Mouse (Mus musculus): ENCODE results near the gene AC161166.1.

AC161166.1 gene

GRCm38 (mm10) chr7:24512355-24512754 lies at the start of gene AC161166.1:
AC161166.1 (minus strand) TSS chr7:24512455.
- DNase-seq (ENCODE audit: low spot score in 2 of 2) = no peak

- no peak for DNase-seq (ENCODE audit: low spot score in 2 of 2)
Observed at GRCm38 (mm10) chr7:24561450-24561849, 49.2 kb upstream of the AC161166.1 start.

- DNase-seq (ENCODE audit: low spot score in 2 of 2) = no peak
Observed at GRCm38 (mm10) chr7:24555786-24556185, 43.5 kb upstream of the AC161166.1 start.

GRCm38 (mm10) chr7:24551985-24552759 lies 39.9 kb upstream of the AC161166.1 start:
- DNase-seq (ENCODE audit: low spot score in 2 of 2) = no peak

- DNase-seq (ENCODE audit: low spot score in 2 of 2) = no peak
Observed at GRCm38 (mm10) chr7:24547534-24548036, 35.3 kb upstream of the AC161166.1 start.

- DNase-seq (ENCODE audit: low spot score in 2 of 2) = peak; percentile 97 to 100
Observed at GRCm38 (mm10) chr7:24546634-24547389, 34.6 kb upstream of the AC161166.1 start.

- DNase-seq (ENCODE audit: low spot score in 2 of 2) = peak; percentile 25 to 38
Observed at GRCm38 (mm10) chr7:24546068-24546614, 33.9 kb upstream of the AC161166.1 start, which contains the start of the genes Pinlyp and Xrcc1. Pinlyp (minus strand) TSS chr7:24546118. Xrcc1 (plus strand) TSS chr7:24546289.

GRCm38 (mm10) chr7:24544506-24544905 lies 32.3 kb upstream of the AC161166.1 start:
- DNase-seq (ENCODE audit: low spot score in 2 of 2) = no peak

GRCm38 (mm10) chr7:24539686-24540085 lies 27.4 kb upstream of the AC161166.1 start:
- peak in 1 of 2 experiments; percentile 9 for DNase-seq (ENCODE audit: low spot score in 2 of 2)

GRCm38 (mm10) chr7:24538701-24539100 lies 26.4 kb upstream of the AC161166.1 start:
- DNase-seq (ENCODE audit: low spot score in 2 of 2) = no peak

- no peak for DNase-seq (ENCODE audit: low spot score in 2 of 2)
Observed at GRCm38 (mm10) chr7:24538154-24538553, 25.9 kb upstream of the AC161166.1 start.

- DNase-seq (ENCODE audit: low spot score in 2 of 2) = no peak
Observed at GRCm38 (mm10) chr7:24537591-24537990, 25.3 kb upstream of the AC161166.1 start.

- no peak for DNase-seq (ENCODE audit: low spot score in 2 of 2)
Observed at GRCm38 (mm10) chr7:24537081-24537480, 24.8 kb upstream of the AC161166.1 start.

- DNase-seq (ENCODE audit: low spot score in 2 of 2) = no peak
Observed at GRCm38 (mm10) chr7:24534301-24534700, 22.0 kb upstream of the AC161166.1 start.

- no peak for DNase-seq (ENCODE audit: low spot score in 2 of 2)
Observed at GRCm38 (mm10) chr7:24533806-24534205, 21.6 kb upstream of the AC161166.1 start.

GRCm38 (mm10) chr7:24533031-24533571 lies 20.8 kb upstream of the AC161166.1 start:
- DNase-seq (ENCODE audit: low spot score in 2 of 2) = no peak

- DNase-seq (ENCODE audit: low spot score in 2 of 2) = peak; percentile 52 to 60
Observed at GRCm38 (mm10) chr7:24531211-24531971, 19.1 kb upstream of the AC161166.1 start.

GRCm38 (mm10) chr7:24530062-24530931 lies 18.0 kb upstream of the AC161166.1 start, which contains the start of gene Irgq:
Irgq (plus strand) TSS chr7:24530689.
- peak; percentile 97 to 99 for DNase-seq (ENCODE audit: low spot score in 2 of 2)

- DNase-seq (ENCODE audit: low spot score in 2 of 2) = no peak
Observed at GRCm38 (mm10) chr7:24529580-24529979, 17.3 kb upstream of the AC161166.1 start.

- no peak for DNase-seq (ENCODE audit: low spot score in 2 of 2)
Observed at GRCm38 (mm10) chr7:24528861-24529260, 16.6 kb upstream of the AC161166.1 start.

Measured in urinary bladder, adult 18-20 months (tissue).